ENCODE assay signal across 9 mouse cellular contexts in genomic region chr1:36145050-36145449, GRCm38 (mm10).
DNase-seq lines count a peak whose midpoint lies in the region; ATAC-seq and TF ChIP-seq lines count a peak whose summit lies in the region.
"Had no signal": no experiment of that assay in that cellular context is flagged by ENCODE, and none has a peak within 500 bp of the region (broad histone marks: within the 10 kb centered on the region; RNA-seq: fewer than 3 reads in every experiment).

No protein-coding gene starts in this region.

- H3K4me3 ChIP-seq in hindbrain, embryonic 11.5 days (ENCODE audit: low read depth, low read length): no peak overlapping the region
- H3K4me3 ChIP-seq in hindbrain, embryonic 12.5 days: no peak overlapping the region
- H3K4me3 ChIP-seq in E14TG2a.4 (replicated peaks; ENCODE audit: low read length): no peak overlapping the region
- no peak overlapping the region for H3K4me3 ChIP-seq in forebrain, embryonic 16.5 days (replicated peaks; ENCODE audit: low read length)
- H3K4me3 ChIP-seq: heart, embryonic 15.5 days had no signal

- H3K9ac ChIP-seq in hindbrain, embryonic 11.5 days (ENCODE audit: low read depth, low read length): no peak overlapping the region
- H3K9ac ChIP-seq in hindbrain, embryonic 12.5 days: no peak overlapping the region
- H3K9ac ChIP-seq in forebrain, embryonic 16.5 days (replicated peaks; ENCODE audit: low read depth, low read length): no peak overlapping the region
- H3K9ac ChIP-seq: heart, embryonic 15.5 days had no signal

- 48% methylated on average over 1 of the region's 1 CpGs for WGBS in hindbrain, embryonic 11.5 days
- 39% methylated on average over 1 of the region's 1 CpGs for WGBS in hindbrain, embryonic 12.5 days
- 25% methylated on average over 1 of the region's 1 CpGs for WGBS in forebrain, embryonic 16.5 days

- DNase-seq in hindbrain, embryonic 11.5 days (ENCODE audit: low spot score): peak; percentile 38
- DNase-seq in 3T3-L1 (ENCODE audit: low read depth, low spot score): peak; percentile 72
- peak; percentile 30 to 34 for DNase-seq in frontal cortex, postnatal 25 days (ENCODE audit: low spot score in 2 of 2)
- DNase-seq in lung, postnatal 25 days (ENCODE audit: low spot score): peak; percentile 18
- DNase-seq in thymus, postnatal 4 days: peak; percentile 81

- H3K27me3 ChIP-seq in hindbrain, embryonic 11.5 days (ENCODE audit: control insufficient read depth, insufficient read depth, low read length): no peaks in the 10 kb centered on the region
- H3K27me3 ChIP-seq in hindbrain, embryonic 12.5 days: no peaks in the 10 kb centered on the region
- H3K27me3 ChIP-seq in E14TG2a.4 (ENCODE audit: insufficient read depth, low read length): no peaks in the 10 kb centered on the region
- no peaks in the 10 kb centered on the region for H3K27me3 ChIP-seq in forebrain, embryonic 16.5 days (replicated peaks; ENCODE audit: control insufficient read depth, insufficient read depth, low read length)
- H3K27me3 ChIP-seq: heart, embryonic 15.5 days had no signal

- H3K9me3 ChIP-seq in hindbrain, embryonic 11.5 days (ENCODE audit: control insufficient read depth, low read length): no peaks in the 10 kb centered on the region
- no peaks in the 10 kb centered on the region for H3K9me3 ChIP-seq in hindbrain, embryonic 12.5 days (replicated peaks)
- no peaks in the 10 kb centered on the region for H3K9me3 ChIP-seq in E14TG2a.4 (ENCODE audit: low read length)
- H3K9me3 ChIP-seq in forebrain, embryonic 16.5 days (ENCODE audit: control insufficient read depth, low read length): no peaks in the 10 kb centered on the region
- H3K9me3 ChIP-seq: heart, embryonic 15.5 days had no signal

- H3K27ac ChIP-seq in hindbrain, embryonic 11.5 days (ENCODE audit: low read depth, low read length): no peak overlapping the region
- H3K27ac ChIP-seq in hindbrain, embryonic 12.5 days: no peak overlapping the region
- no peak overlapping the region for H3K27ac ChIP-seq in forebrain, embryonic 16.5 days (ENCODE audit: low read length)
- H3K27ac ChIP-seq: heart, embryonic 15.5 days had no signal

- H3K4me1 ChIP-seq in hindbrain, embryonic 11.5 days (replicated peaks; ENCODE audit: control insufficient read depth, insufficient read depth, low read length): no peaks in the 10 kb centered on the region
- H3K4me1 ChIP-seq in hindbrain, embryonic 12.5 days: no peaks in the 10 kb centered on the region
- no peaks in the 10 kb centered on the region for H3K4me1 ChIP-seq in E14TG2a.4 (replicated peaks; ENCODE audit: low read depth, low read length)
- no peaks in the 10 kb centered on the region for H3K4me1 ChIP-seq in forebrain, embryonic 16.5 days (replicated peaks; ENCODE audit: control insufficient read depth, insufficient read depth, low read length)

- no peak for ATAC-seq in hindbrain, embryonic 11.5 days (ENCODE audit: low FRiP score)
- ATAC-seq in hindbrain, embryonic 12.5 days (ENCODE audit: low FRiP score): no peak
- no peak for ATAC-seq in forebrain, embryonic 16.5 days

- peak; percentile 41 for TF ChIP-seq CTCF in E14TG2a.4 (conservative IDR thresholded peaks at IDR 0.05; ENCODE audit: low read length)

- H3K36me3 ChIP-seq in hindbrain, embryonic 11.5 days (ENCODE audit: control insufficient read depth, insufficient read depth, low read length): peaks cover 9% of the 10 kb centered on the region; the same call in 1 of the 2 replicates
- peaks cover 85% of the 10 kb centered on the region for H3K36me3 ChIP-seq in hindbrain, embryonic 12.5 days
- H3K36me3 ChIP-seq in E14TG2a.4 (ENCODE audit: insufficient read depth, low read length): peaks cover 99% of the 10 kb centered on the region
- H3K36me3 ChIP-seq in forebrain, embryonic 16.5 days (ENCODE audit: control insufficient read depth, insufficient read depth): peaks cover 24% of the 10 kb centered on the region

- no peak overlapping the region for H3K4me2 ChIP-seq in hindbrain, embryonic 11.5 days (replicated peaks; ENCODE audit: low read depth, low read length)
- no peak overlapping the region for H3K4me2 ChIP-seq in hindbrain, embryonic 12.5 days (replicated peaks)
- H3K4me2 ChIP-seq in forebrain, embryonic 16.5 days (ENCODE audit: low read length): no peak overlapping the region
- H3K4me2 ChIP-seq: heart, embryonic 15.5 days had no signal

Comparison
In these comparisons a context has a peak if more than half of its experiments do, and no peak if none do; other contexts are left out.
1. DNase-seq: peak in every context shown above with its lines; median percentile 81 in thymus, postnatal 4 days; 72 in 3T3-L1; 38 in hindbrain, embryonic 11.5 days; 32 in frontal cortex, postnatal 25 days; 18 in lung, postnatal 25 days.